Mouse (Mus musculus) liver, embryonic 14.5 days (tissue): ENCODE results near the gene Trim11.

Experiments
- CTCF ChIP-seq: IDR thresholded peaks from 2 replicates; pipeline ENCODE4 v1.5.1; 2016; ENCODE audit warnings: antibody characterized with exemption, low read depth, control low read depth
- EP300 ChIP-seq: IDR thresholded peaks from 2 replicates; pipeline ENCODE4 v1.6.1; 2016; ENCODE audit warnings: antibody characterized with exemption, low read depth

DNA sequence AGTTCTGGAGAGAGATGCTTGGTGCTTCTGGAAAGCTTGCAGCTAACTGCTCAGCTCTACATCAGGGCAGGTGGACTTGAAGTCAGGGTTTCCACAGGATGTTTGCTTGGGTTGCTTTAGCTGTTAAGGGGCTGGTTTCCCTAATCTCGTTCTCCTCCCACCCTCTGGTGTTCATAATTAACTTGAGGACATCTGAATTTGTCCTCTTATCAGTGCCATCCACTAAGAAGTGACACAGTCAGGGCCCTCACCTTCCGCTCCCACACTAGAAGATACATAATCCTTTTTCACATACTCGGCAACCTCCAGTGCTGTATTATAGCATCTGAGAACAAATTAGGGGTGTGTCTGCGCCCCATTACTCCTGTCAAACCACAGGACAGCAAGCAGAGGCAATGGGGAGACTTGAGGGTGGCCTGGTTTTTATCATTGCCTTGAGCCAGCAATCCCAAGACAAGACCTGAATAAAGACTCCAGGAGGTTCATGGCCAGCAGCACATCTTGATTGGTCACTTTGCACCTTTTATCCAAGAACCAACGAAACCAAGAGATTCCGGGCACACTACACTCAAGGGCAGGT is 15.3 kb downstream of the Trim11 start:
- TF ChIP-seq CTCF = no peak
- no peak for TF ChIP-seq EP300
